Mouse (Mus musculus): ENCODE data around the gene Tsen34. TPM values are rescaled to one million over a fixed set of nuclear protein-coding genes. Genes with fewer than 3 reads are reported as not detected.

The Tsen34 gene
- polyA plus RNA-seq (2012; rRNA removed), result 88.8 and 98.9 TPM in 2 replicates

- DNase-seq (ENCODE audit: low spot score), result no peak
Observed at GRCm38 (mm10) chr7:3692382-3692986, at the start of gene Tsen34. Gene Tsen34, plus strand, starts transcription at chr7:3692863.

GRCm38 (mm10) chr7:3643412-3643811, 49.3 kb upstream of the Tsen34 start:
- DNase-seq (ENCODE audit: low spot score), result no peak

GRCm38 (mm10) chr7:3643843-3644242, 48.8 kb upstream of the Tsen34 start:
- no peak for DNase-seq (ENCODE audit: low spot score)

GRCm38 (mm10) chr7:3644348-3644671, 48.4 kb upstream of the Tsen34 start:
- no peak for DNase-seq (ENCODE audit: low spot score)

- peak; percentile 91 for DNase-seq (ENCODE audit: low spot score)
Observed at GRCm38 (mm10) chr7:3644672-3645487, 47.8 kb upstream of the Tsen34 start, which contains the start of gene Cnot3. Gene Cnot3, plus strand, starts transcription at chr7:3645268.

- DNase-seq (ENCODE audit: low spot score), result no peak
Observed at GRCm38 (mm10) chr7:3645488-3646025, 47.1 kb upstream of the Tsen34 start.

- no peak for DNase-seq (ENCODE audit: low spot score)
Observed at GRCm38 (mm10) chr7:3646188-3646587, 46.5 kb upstream of the Tsen34 start.

GRCm38 (mm10) chr7:3646641-3647040, 46.0 kb upstream of the Tsen34 start:
- no peak for DNase-seq (ENCODE audit: low spot score)

- DNase-seq (ENCODE audit: low spot score), result no peak
Observed at GRCm38 (mm10) chr7:3656966-3657365, 35.7 kb upstream of the Tsen34 start.

GRCm38 (mm10) chr7:3658578-3658977, 34.1 kb upstream of the Tsen34 start:
- DNase-seq (ENCODE audit: low spot score), result no peak

- no peak for DNase-seq (ENCODE audit: low spot score)
Observed at GRCm38 (mm10) chr7:3664524-3665214, 28.0 kb upstream of the Tsen34 start.

- peak; percentile 86 for DNase-seq (ENCODE audit: low spot score)
Observed at GRCm38 (mm10) chr7:3665215-3666114, 27.2 kb upstream of the Tsen34 start, which contains the start of gene Leng1. Gene Leng1, minus strand, starts transcription at chr7:3665840.

GRCm38 (mm10) chr7:3666921-3667391, 25.7 kb upstream of the Tsen34 start:
- DNase-seq (ENCODE audit: low spot score), result no peak

GRCm38 (mm10) chr7:3674507-3675227, 18.0 kb upstream of the Tsen34 start:
- DNase-seq (ENCODE audit: low spot score), result peak; percentile 53

- DNase-seq (ENCODE audit: low spot score), result no peak
Observed at GRCm38 (mm10) chr7:3675228-3675548, 17.5 kb upstream of the Tsen34 start.

GRCm38 (mm10) chr7:3676371-3676770, 16.3 kb upstream of the Tsen34 start:
- DNase-seq (ENCODE audit: low spot score), result no peak

- peak; percentile 49 for DNase-seq (ENCODE audit: low spot score)
Observed at GRCm38 (mm10) chr7:3677342-3677741, 15.3 kb upstream of the Tsen34 start, which contains the start of gene Tmc4. Gene Tmc4, minus strand, starts transcription at chr7:3677553.

GRCm38 (mm10) chr7:3683908-3684550, 8.6 kb upstream of the Tsen34 start:
- no peak for DNase-seq (ENCODE audit: low spot score)

- no peak for DNase-seq (ENCODE audit: low spot score)
Observed at GRCm38 (mm10) chr7:3684698-3685097, 8.0 kb upstream of the Tsen34 start.

Data from urinary bladder, adult 2 months (tissue).